16 mouse cellular contexts compared by ENCODE assay signal in genomic region chr9:96953443-96953842, GRCm38 (mm10).
DNase-seq lines count a peak whose midpoint lies in the region; ATAC-seq and TF ChIP-seq lines count a peak whose summit lies in the region.
"Had no signal": no experiment of that assay in that cellular context is flagged by ENCODE, and none has a peak within 500 bp of the region (broad histone marks: within the 10 kb centered on the region; RNA-seq: fewer than 3 reads in every experiment).

No protein-coding gene starts in this region.

- peaks cover 42% of the 10 kb centered on the region for H3K36me3 ChIP-seq in forebrain, embryonic 10.5 days (replicated peaks)
- H3K36me3 ChIP-seq in forebrain, embryonic 12.5 days (replicated peaks), result no peaks in the 10 kb centered on the region
- no peaks in the 10 kb centered on the region for H3K36me3 ChIP-seq in heart, postnatal 0 days (replicated peaks; ENCODE audit: control insufficient read depth, insufficient read depth, low read length)
- H3K36me3 ChIP-seq in hindbrain, embryonic 14.5 days (replicated peaks; ENCODE audit: control insufficient read depth, insufficient read depth), result no peaks in the 10 kb centered on the region
- H3K36me3 ChIP-seq: embryonic facial prominence, embryonic 15.5 days; forebrain, embryonic 15.5 days; G1E; hindbrain, embryonic 13.5 days; kidney, embryonic 15.5 days had no signal

- no peak for TF ChIP-seq POLR2A in bone marrow macrophage, adult 2 months (IDR thresholded peaks at IDR 0.05; ENCODE audit: borderline replicate concordance, low read depth, low read length)

- no peak overlapping the region for H3K9ac ChIP-seq in forebrain, embryonic 12.5 days
- H3K9ac ChIP-seq in heart, postnatal 0 days (replicated peaks; ENCODE audit: low read depth, low read length), result peak overlapping the region; percentile 50
- no peak overlapping the region for H3K9ac ChIP-seq in hindbrain, embryonic 14.5 days
- H3K9ac ChIP-seq: embryonic facial prominence, embryonic 15.5 days; forebrain, embryonic 15.5 days; hindbrain, embryonic 13.5 days had no signal

- no peaks in the 10 kb centered on the region for H3K9me3 ChIP-seq in forebrain, embryonic 10.5 days
- H3K9me3 ChIP-seq in forebrain, embryonic 12.5 days, result no peaks in the 10 kb centered on the region
- no peaks in the 10 kb centered on the region for H3K9me3 ChIP-seq in heart, postnatal 0 days (replicated peaks; ENCODE audit: control insufficient read depth, low read length)
- H3K9me3 ChIP-seq in hindbrain, embryonic 14.5 days (ENCODE audit: control insufficient read depth, low read length), result no peaks in the 10 kb centered on the region
- H3K9me3 ChIP-seq: embryonic facial prominence, embryonic 15.5 days; forebrain, embryonic 15.5 days; G1E; hindbrain, embryonic 13.5 days; kidney, embryonic 15.5 days had no signal

- peak overlapping the region; percentile 5; the same call in 1 of the 2 replicates for H3K27ac ChIP-seq in forebrain, embryonic 10.5 days
- no peak overlapping the region for H3K27ac ChIP-seq in forebrain, embryonic 12.5 days
- H3K27ac ChIP-seq in heart, postnatal 0 days (ENCODE audit: low read depth), result peak overlapping the region; percentile 95
- H3K27ac ChIP-seq in bone marrow macrophage, adult 2 months (ENCODE audit: insufficient read depth, low read depth, low read length), result 0 out of 2 replicates have a peak overlapping the region, but pooled peaks have one; percentile 55
- no peak overlapping the region for H3K27ac ChIP-seq in hindbrain, embryonic 14.5 days
- H3K27ac ChIP-seq: embryonic facial prominence, embryonic 15.5 days; forebrain, embryonic 15.5 days had no signal

- no peak for ATAC-seq in forebrain, embryonic 12.5 days (ENCODE audit: low FRiP score)
- no peak for ATAC-seq in heart, postnatal 0 days (ENCODE audit: insufficient read depth, low read depth)
- ATAC-seq in hindbrain, embryonic 14.5 days (ENCODE audit: low FRiP score), result no peak
- ATAC-seq: forebrain, embryonic 15.5 days had no signal

- TF ChIP-seq EP300 in heart, postnatal 0 days (IDR thresholded peaks at IDR 0.05; ENCODE audit: low read depth), result no peak

- no peak for DNase-seq in forebrain, embryonic 10.5 days (ENCODE audit: extremely low spot score, low spot score)
- no peak for DNase-seq in heart, postnatal 0 days (ENCODE audit: low spot score)
- DNase-seq in heart, adult 8-10 months (ENCODE audit: low spot score), result no peak
- DNase-seq in thymus, postnatal 10 days (ENCODE audit: low spot score in 2 of 2), result peak; percentile 66 to 69
- no peak for DNase-seq in adrenal gland, postnatal 4 days (ENCODE audit: low spot score in 2 of 2)
- no peak for DNase-seq in hindbrain, embryonic 14.5 days (ENCODE audit: low spot score)
- DNase-seq: cerebellum, adult 11 months; lung, adult 18-20 months; right cerebral cortex, postnatal 14 days had no signal

- no peak overlapping the region for H3K4me2 ChIP-seq in forebrain, embryonic 12.5 days
- no peak overlapping the region for H3K4me2 ChIP-seq in heart, postnatal 0 days (ENCODE audit: low read depth, low read length)
- H3K4me2 ChIP-seq in hindbrain, embryonic 14.5 days (replicated peaks), result no peak overlapping the region
- H3K4me2 ChIP-seq: embryonic facial prominence, embryonic 15.5 days; forebrain, embryonic 15.5 days; hindbrain, embryonic 13.5 days; kidney, embryonic 15.5 days had no signal

- TF ChIP-seq CTCF in heart, postnatal 0 days (IDR thresholded peaks at IDR 0.05; ENCODE audit: low read depth), result no peak
- no peak for TF ChIP-seq CTCF in bone marrow macrophage, adult 2 months (IDR thresholded peaks at IDR 0.05; ENCODE audit: low read depth, low read length)

- 93% methylated on average over 8 of the region's 8 CpGs for WGBS in forebrain, embryonic 10.5 days
- 92% methylated on average over 8 of the region's 8 CpGs for whole genome bisulfite sequencing in forebrain, embryonic 12.5 days
- 53% methylated on average over 8 of the region's 8 CpGs for WGBS in heart, postnatal 0 days
- WGBS in hindbrain, embryonic 14.5 days, result 92% methylated on average over 8 of the region's 8 CpGs

- H3K4me3 ChIP-seq in forebrain, embryonic 10.5 days, result no peak overlapping the region
- H3K4me3 ChIP-seq in forebrain, embryonic 12.5 days (replicated peaks), result no peak overlapping the region
- H3K4me3 ChIP-seq in heart, postnatal 0 days (ENCODE audit: low read depth, low read length), result no peak overlapping the region
- H3K4me3 ChIP-seq in bone marrow macrophage, adult 2 months (ENCODE audit: insufficient read depth, low read length), result no peak overlapping the region
- H3K4me3 ChIP-seq in hindbrain, embryonic 14.5 days (replicated peaks; ENCODE audit: low read length), result no peak overlapping the region
- H3K4me3 ChIP-seq: embryonic facial prominence, embryonic 15.5 days; forebrain, embryonic 15.5 days; hindbrain, embryonic 13.5 days; kidney, embryonic 15.5 days had no signal

- peaks cover 4% of the 10 kb centered on the region; the same call in 1 of the 2 replicates for H3K27me3 ChIP-seq in forebrain, embryonic 10.5 days (ENCODE audit: poor library complexity, severe bottlenecking)
- H3K27me3 ChIP-seq in forebrain, embryonic 12.5 days, result no peaks in the 10 kb centered on the region
- no peaks in the 10 kb centered on the region for H3K27me3 ChIP-seq in heart, postnatal 0 days (ENCODE audit: control insufficient read depth, insufficient read depth, low read length)
- H3K27me3 ChIP-seq in hindbrain, embryonic 14.5 days (ENCODE audit: control insufficient read depth, insufficient read depth, low read length), result no peaks in the 10 kb centered on the region
- H3K27me3 ChIP-seq: embryonic facial prominence, embryonic 15.5 days; forebrain, embryonic 15.5 days; hindbrain, embryonic 13.5 days had no signal

- peaks cover 78% of the 10 kb centered on the region for H3K4me1 ChIP-seq in forebrain, embryonic 10.5 days
- peaks cover 56% of the 10 kb centered on the region for H3K4me1 ChIP-seq in forebrain, embryonic 12.5 days
- peaks cover 84% of the 10 kb centered on the region for H3K4me1 ChIP-seq in heart, postnatal 0 days (ENCODE audit: control insufficient read depth, insufficient read depth)
- H3K4me1 ChIP-seq in bone marrow macrophage, adult 2 months (ENCODE audit: control insufficient read depth, insufficient read depth, low read length), result peaks cover 31% of the 10 kb centered on the region
- peaks cover 45% of the 10 kb centered on the region for H3K4me1 ChIP-seq in hindbrain, embryonic 14.5 days (replicated peaks; ENCODE audit: control insufficient read depth, insufficient read depth, low read length)

Comparison
In these comparisons a context has a peak if more than half of its experiments do, and no peak if none do; other contexts are left out.
1. H3K27ac ChIP-seq: peak in forebrain, embryonic 10.5 days (single experiment), heart, postnatal 0 days (single experiment) and bone marrow macrophage, adult 2 months (single experiment); none in forebrain, embryonic 12.5 days (single experiment) and hindbrain, embryonic 14.5 days (single experiment).
2. DNase-seq: peak in thymus, postnatal 10 days (2 of 2); none in forebrain, embryonic 10.5 days (single experiment), heart, postnatal 0 days (single experiment), heart, adult 8-10 months (single experiment), adrenal gland, postnatal 4 days (0 of 2) and hindbrain, embryonic 14.5 days (single experiment).